Mouse (Mus musculus): ENCODE results near the gene Gm3285. TPM values are rescaled to one million over a fixed set of nuclear protein-coding genes. Genes with fewer than 3 reads are reported as not detected.
A peak's percentile ranks its signal among the peaks of the same experiment; 100 is the strongest.

The Gm3285 gene
- polyA plus RNA-seq (2015; fragmentation: Nextera tagmentation; extraction: Ambion mirVana), result not detected in 2 replicates

DNA sequence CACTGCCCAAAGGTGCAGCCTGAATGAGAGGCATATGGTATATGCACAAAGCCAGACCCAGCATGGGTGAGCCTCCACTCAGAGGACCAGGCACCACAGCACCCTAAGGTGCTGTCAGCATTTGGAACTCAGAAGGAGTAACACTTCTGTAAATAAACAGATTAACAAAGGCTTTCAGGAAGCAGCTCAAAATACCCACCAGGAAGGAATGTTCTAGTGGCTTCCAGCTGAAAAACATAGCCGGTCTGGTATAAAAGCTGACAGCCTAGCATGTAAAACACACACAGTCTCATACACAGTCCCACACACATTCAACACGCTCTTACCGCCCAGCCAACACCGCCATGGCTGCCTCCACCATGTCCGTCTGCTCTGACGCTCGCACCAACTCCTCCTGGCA lies at the start of gene Gm3285:
Gene Gm3285, plus strand, starts transcription at position 301 of the 400 bp plus-strand sequence.
- no peaks in the 10 kb centered on the region for H3K9me3 ChIP-seq
- H3K4me2 ChIP-seq, result no peak within 1 kb of the TSS
- 0 out of 2 replicates have a peak, but pooled peaks cover 4% of the 10 kb centered on the region for H3K4me1 ChIP-seq (replicated peaks)
- no peaks in the 10 kb centered on the region for H3K36me3 ChIP-seq
- no peak within 1 kb of the TSS for H3K27ac ChIP-seq
- no peak within 1 kb of the TSS for H3K9ac ChIP-seq
- WGBS, result 48% methylated on average over 7 of the region's 7 CpGs
- H3K4me3 ChIP-seq, result no peak within 1 kb of the TSS
- 0 out of 2 replicates have a peak, but pooled peaks cover 4% of the 10 kb centered on the region for H3K27me3 ChIP-seq
- no peak for ATAC-seq (ENCODE audit: low FRiP score)

DNA sequence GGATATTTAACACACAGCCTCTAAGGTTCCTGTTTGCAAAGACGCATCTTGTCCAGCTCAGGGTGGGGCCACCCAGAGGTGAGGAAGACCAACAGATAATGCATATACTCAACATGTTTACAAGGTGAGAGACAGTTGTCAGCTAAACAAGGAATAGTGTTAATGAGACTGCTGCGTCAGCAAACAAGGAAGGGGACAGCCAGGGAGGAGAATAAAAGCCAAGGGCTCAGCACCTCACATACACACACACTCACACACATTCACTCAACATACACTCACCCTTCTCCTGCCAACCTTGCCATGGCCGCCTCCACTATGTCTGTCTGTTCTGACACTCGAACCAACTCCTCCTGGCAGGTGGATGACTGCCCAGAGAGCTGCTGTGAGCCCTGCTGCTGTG lies 47.4 kb upstream of the Gm3285 start, which contains the start of gene Gm2696:
Gene Gm2696, plus strand, starts transcription at position 301 of the 400 bp plus-strand sequence.
- Histone ChIP-seq H3K4me3 (no peak within 1 kb of the TSS), H3K36me3 (no peaks in the 10 kb centered on the region), H3K4me2 (no peak within 1 kb of the TSS), H3K27ac (no peak within 1 kb of the TSS), H3K27me3 (no peaks in the 10 kb centered on the region), H3K9me3 (no peaks in the 10 kb centered on the region), H3K9ac (no peak within 1 kb of the TSS), H3K4me1 (replicated peaks) (0 out of 2 replicates have a peak, but pooled peaks cover 3% of the 10 kb centered on the region)
- 59% methylated on average over 4 of the region's 4 CpGs for WGBS
- ATAC-seq (ENCODE audit: low FRiP score), result no peak

DNA sequence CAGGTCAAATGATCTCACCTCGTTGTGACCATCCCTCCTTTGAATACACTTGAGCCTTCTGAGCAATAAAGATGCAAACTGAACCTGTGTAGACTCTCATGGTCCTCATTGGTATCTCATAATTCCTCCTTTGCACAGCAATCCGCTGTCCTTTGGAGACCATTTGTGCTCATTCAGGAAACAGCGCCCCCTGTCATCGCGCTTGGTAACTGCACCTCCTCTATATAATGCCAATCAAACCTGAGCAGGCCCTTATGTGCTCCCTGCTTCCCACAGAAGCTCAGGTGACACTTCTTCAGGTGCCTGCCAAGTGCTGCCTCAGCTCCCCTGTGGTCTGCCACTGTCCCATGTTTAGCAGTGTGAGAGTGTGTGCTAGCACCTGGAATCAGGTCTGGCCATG lies 46.3 kb upstream of the Gm3285 start:
- no peaks in the 10 kb centered on the region for H3K36me3 ChIP-seq
- WGBS, result 32% methylated on average over 5 of the region's 5 CpGs
- H3K27ac ChIP-seq, result no peak overlapping the region
- no peaks in the 10 kb centered on the region for H3K9me3 ChIP-seq
- H3K27me3 ChIP-seq, result no peaks in the 10 kb centered on the region
- H3K4me1 ChIP-seq (replicated peaks), result 0 out of 2 replicates have a peak, but pooled peaks cover 3% of the 10 kb centered on the region
- no peak overlapping the region for H3K4me3 ChIP-seq
- ATAC-seq (ENCODE audit: low FRiP score), result no peak
- H3K4me2 ChIP-seq, result no peak overlapping the region
- H3K9ac ChIP-seq, result no peak overlapping the region

DNA sequence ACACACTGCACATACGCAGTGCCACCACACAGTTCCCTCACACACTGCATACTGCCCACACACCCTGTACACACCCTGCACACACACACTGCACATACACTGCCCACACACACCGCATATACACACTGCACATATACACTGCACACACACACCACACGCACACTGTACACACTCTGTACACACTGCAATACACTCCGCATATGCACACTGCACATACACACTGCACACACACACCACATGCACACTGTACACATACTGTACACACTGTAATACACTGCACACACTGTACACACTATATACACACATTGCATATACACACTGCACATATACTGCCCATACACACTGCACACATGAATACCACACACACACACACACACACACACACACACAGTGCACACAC lies 43.3 kb upstream of the Gm3285 start:
- no peak overlapping the region for H3K4me2 ChIP-seq
- 0 out of 2 replicates have a peak, but pooled peaks cover 3% of the 10 kb centered on the region for H3K4me1 ChIP-seq (replicated peaks)
- no peaks in the 10 kb centered on the region for H3K27me3 ChIP-seq
- H3K4me3 ChIP-seq, result no peak overlapping the region
- no peak overlapping the region for H3K27ac ChIP-seq
- H3K36me3 ChIP-seq, result no peaks in the 10 kb centered on the region
- H3K9me3 ChIP-seq, result no peaks in the 10 kb centered on the region
- peak; percentile 66 for ATAC-seq (ENCODE audit: low FRiP score)
- H3K9ac ChIP-seq, result no peak overlapping the region
- WGBS, result 98% methylated on average over 4 of the region's 4 CpGs

- no peaks in the 10 kb centered on the region for H3K36me3 ChIP-seq
- H3K4me1 ChIP-seq (replicated peaks), result 0 out of 2 replicates have a peak, but pooled peaks cover under 1% of the 10 kb centered on the region
- no peak overlapping the region for H3K4me2 ChIP-seq
- peaks cover 6% of the 10 kb centered on the region; the same call in 1 of the 2 replicates for H3K9me3 ChIP-seq
- no peak overlapping the region; the same call in 1 of the 2 replicates for H3K9ac ChIP-seq
- H3K27me3 ChIP-seq, result no peaks in the 10 kb centered on the region
- no peak overlapping the region for H3K4me3 ChIP-seq
- H3K27ac ChIP-seq, result no peak overlapping the region
- 57% methylated on average over 4 of the region's 4 CpGs for WGBS
- ATAC-seq (ENCODE audit: low FRiP score), result no peak
Measured at GRCm38 (mm10) chr10:77819203-77819602, 42.6 kb upstream of the Gm3285 start.

GRCm38 (mm10) chr10:77826951-77827350 lies 34.8 kb upstream of the Gm3285 start, which contains the start of gene Krtap10-4:
TSS of gene Krtap10-4 (minus strand) at chr10:77827095.
- H3K4me3 ChIP-seq, result no peak within 1 kb of the TSS
- no peaks in the 10 kb centered on the region for H3K4me1 ChIP-seq (replicated peaks)
- ATAC-seq (ENCODE audit: low FRiP score), result no peak
- 77% methylated on average over 6 of the region's 6 CpGs for WGBS
- peaks cover 6% of the 10 kb centered on the region; the same call in 1 of the 2 replicates for H3K9me3 ChIP-seq
- no peaks in the 10 kb centered on the region for H3K27me3 ChIP-seq
- no peak within 1 kb of the TSS for H3K9ac ChIP-seq
- no peaks in the 10 kb centered on the region for H3K36me3 ChIP-seq
- no peak within 1 kb of the TSS for H3K4me2 ChIP-seq
- H3K27ac ChIP-seq, result no peak within 1 kb of the TSS

GRCm38 (mm10) chr10:77835647-77836046 lies 26.1 kb upstream of the Gm3285 start, which contains the start of gene Krtap10-10:
TSS of gene Krtap10-10 (plus strand) at chr10:77835947.
- Histone ChIP-seq H3K36me3 (no peaks in the 10 kb centered on the region), H3K9me3 (no peaks in the 10 kb centered on the region), H3K4me1 (replicated peaks) (no peaks in the 10 kb centered on the region), H3K9ac (no peak within 1 kb of the TSS), H3K4me3 (no peak within 1 kb of the TSS), H3K4me2 (no peak within 1 kb of the TSS), H3K27me3 (no peaks in the 10 kb centered on the region), H3K27ac (no peak within 1 kb of the TSS)
- no peak for ATAC-seq (ENCODE audit: low FRiP score)
- 86% methylated on average over 9 of the region's 9 CpGs for WGBS

GRCm38 (mm10) chr10:77839006-77839405 lies 22.8 kb upstream of the Gm3285 start:
- no peak overlapping the region for H3K27ac ChIP-seq
- peaks cover 19% of the 10 kb centered on the region for H3K9me3 ChIP-seq
- no peak overlapping the region for H3K4me3 ChIP-seq
- H3K4me1 ChIP-seq (replicated peaks), result no peaks in the 10 kb centered on the region
- H3K4me2 ChIP-seq, result no peak overlapping the region
- no peak for ATAC-seq (ENCODE audit: low FRiP score)
- H3K36me3 ChIP-seq, result no peaks in the 10 kb centered on the region
- no peaks in the 10 kb centered on the region for H3K27me3 ChIP-seq
- H3K9ac ChIP-seq, result no peak overlapping the region
- WGBS, result 81% methylated on average over 6 of the region's 6 CpGs

DNA sequence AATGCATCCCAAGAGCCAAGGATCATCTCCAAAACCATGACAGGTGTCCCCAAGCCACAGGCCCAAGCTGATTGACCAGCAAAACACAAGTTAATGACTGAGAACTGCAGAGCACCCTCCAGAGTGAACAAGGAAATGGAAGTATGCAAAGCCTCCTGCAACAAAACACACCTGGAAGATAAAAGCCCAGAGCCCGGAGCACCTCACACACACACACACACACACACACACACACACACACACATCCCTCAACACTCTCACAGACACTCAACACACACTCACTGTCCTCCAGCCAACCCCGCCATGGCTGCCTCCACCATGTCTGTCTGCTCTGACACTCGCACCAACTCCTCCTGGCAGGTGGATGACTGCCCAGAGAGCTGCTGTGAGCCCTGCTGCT lies 15.3 kb upstream of the Gm3285 start, which contains the start of gene Gm36176:
Gene Gm36176, plus strand, starts transcription at position 301 of the 400 bp plus-strand sequence.
- no peaks in the 10 kb centered on the region for H3K36me3 ChIP-seq

DNA sequence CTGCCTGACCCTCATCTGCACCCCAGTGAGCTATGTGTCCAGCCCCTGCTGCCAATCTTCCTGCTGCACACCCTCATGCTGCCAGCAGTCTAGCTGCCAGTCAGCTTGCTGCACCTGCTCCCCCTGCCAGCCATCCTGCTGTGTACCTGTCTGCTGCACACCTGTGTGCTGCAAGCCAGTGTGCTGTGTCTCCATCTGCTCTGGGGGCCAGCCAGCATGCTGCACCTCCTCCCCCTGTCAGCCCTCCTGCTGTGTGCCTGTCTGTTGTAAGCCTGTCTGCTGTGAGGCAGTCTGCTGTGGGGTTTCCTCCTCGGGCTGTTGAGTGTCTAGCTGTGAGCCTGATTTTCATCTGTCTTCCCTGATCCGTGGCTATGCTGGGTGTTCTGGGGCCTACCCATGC lies 14.8 kb upstream of the Gm3285 start:
- Histone ChIP-seq H3K9me3 (peaks cover 32% of the 10 kb centered on the region), H3K27me3 (no peaks in the 10 kb centered on the region), H3K4me2 (no peak overlapping the region), H3K27ac (no peak overlapping the region), H3K9ac (no peak overlapping the region), H3K4me3 (no peak overlapping the region), H3K4me1 (replicated peaks) (no peaks in the 10 kb centered on the region), H3K36me3 (no peaks in the 10 kb centered on the region)
- ATAC-seq (ENCODE audit: low FRiP score), result no peak
- WGBS, result 16% methylated on average over 2 of the region's 2 CpGs

More for the DNA sequence above, 15.3 kb upstream of the Gm3285 start, which contains the start of gene Gm36176:
- H3K27me3 ChIP-seq, result no peaks in the 10 kb centered on the region
- H3K27ac ChIP-seq, result no peak within 1 kb of the TSS
- H3K4me2 ChIP-seq, result no peak within 1 kb of the TSS
- 79% methylated on average over 3 of the region's 3 CpGs for WGBS
- H3K4me3 ChIP-seq, result no peak within 1 kb of the TSS
- H3K4me1 ChIP-seq (replicated peaks), result no peaks in the 10 kb centered on the region
- peaks cover 34% of the 10 kb centered on the region for H3K9me3 ChIP-seq
- no peak for ATAC-seq (ENCODE audit: low FRiP score)
- no peak within 1 kb of the TSS for H3K9ac ChIP-seq

DNA sequence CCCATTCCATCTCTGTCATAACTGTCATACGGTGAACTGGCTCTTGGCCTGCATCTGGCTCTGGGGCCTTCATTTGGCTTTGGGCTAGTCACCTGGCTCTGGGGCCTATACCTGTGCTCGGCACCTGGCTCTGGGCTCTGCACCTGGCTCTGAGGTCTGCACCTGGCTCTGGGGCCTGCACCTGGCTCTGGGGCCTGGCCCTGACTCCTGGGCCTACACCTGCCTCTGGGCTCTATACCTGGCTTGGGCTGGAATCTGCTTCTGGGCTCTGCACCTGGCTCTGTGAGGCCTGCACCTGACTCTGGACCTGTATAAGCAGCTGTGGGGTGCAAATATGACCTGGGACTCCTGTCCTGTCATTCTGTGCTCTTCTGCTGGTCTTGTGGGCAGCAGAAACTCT lies 14.2 kb upstream of the Gm3285 start:
- H3K27me3 ChIP-seq, result no peaks in the 10 kb centered on the region
- H3K4me1 ChIP-seq (replicated peaks), result no peaks in the 10 kb centered on the region
- no peak overlapping the region for H3K4me3 ChIP-seq
- H3K4me2 ChIP-seq, result no peak overlapping the region
- H3K27ac ChIP-seq, result no peak overlapping the region
- 80% methylated on average over 2 of the region's 2 CpGs for WGBS
- H3K9me3 ChIP-seq, result peaks cover 32% of the 10 kb centered on the region
- no peak for ATAC-seq (ENCODE audit: low FRiP score)
- no peaks in the 10 kb centered on the region for H3K36me3 ChIP-seq
- no peak overlapping the region for H3K9ac ChIP-seq

- H3K4me1 ChIP-seq (replicated peaks), result no peaks in the 10 kb centered on the region
- H3K9me3 ChIP-seq, result 0 out of 2 replicates have a peak, but pooled peaks cover 5% of the 10 kb centered on the region
- ATAC-seq (ENCODE audit: low FRiP score), result no peak
- WGBS, result 73% methylated on average over 9 of the region's 9 CpGs
- H3K27ac ChIP-seq, result no peak within 1 kb of the TSS
- no peaks in the 10 kb centered on the region for H3K27me3 ChIP-seq
- H3K4me2 ChIP-seq, result no peak within 1 kb of the TSS
- H3K4me3 ChIP-seq, result no peak within 1 kb of the TSS
- no peak within 1 kb of the TSS for H3K9ac ChIP-seq
- no peaks in the 10 kb centered on the region for H3K36me3 ChIP-seq
Measured at GRCm38 (mm10) chr10:77852559-77852958, 9.2 kb upstream of the Gm3285 start, which contains the start of gene Gm10318. TSS of gene Gm10318 (plus strand) at chr10:77852859.

Data from hindbrain, embryonic 13.5 days (tissue).